Mouse (Mus musculus) lung, adult 18-20 months (tissue): ENCODE results near the gene Lhfp.
"Not testable (repeated sequence)": the region's sequence is repeated elsewhere in the genome, so short reads cannot be mapped to it uniquely, and the experiment has no call there.

Experiments used
- DNase-seq, 2 experiments: peaks; one replicate each; pipeline ENCODE4 v3.0.0; 2022; ENCODE audit warnings: mixed read lengths in 2 of 2

Lhfp gene

GRCm38 (mm10) chr3:53221531-53222272 is 180.4 kb downstream of the Lhfp start:
- DNase-seq: peak; percentile 55 to 63

- DNase-seq: no peak
Measured at GRCm38 (mm10) chr3:53224141-53224540, 182.8 kb downstream of the Lhfp start.

GRCm38 (mm10) chr3:53225774-53226173 is 184.4 kb downstream of the Lhfp start:
- DNase-seq: peak in 1 of 2 experiments; percentile 45

GRCm38 (mm10) chr3:53226223-53226622 is 184.9 kb downstream of the Lhfp start:
- no peak for DNase-seq

GRCm38 (mm10) chr3:53227866-53228265 is 186.5 kb downstream of the Lhfp start:
- no peak for DNase-seq

GRCm38 (mm10) chr3:53230562-53230961 is 189.2 kb downstream of the Lhfp start:
- no peak for DNase-seq

- DNase-seq: peak in 1 of 2 experiments; percentile 38
Measured at GRCm38 (mm10) chr3:53231112-53231511, 189.8 kb downstream of the Lhfp start.

- not testable (repeated sequence) for DNase-seq
Measured at GRCm38 (mm10) chr3:53232411-53232810, 191.1 kb downstream of the Lhfp start.

- DNase-seq: no peak
Measured at GRCm38 (mm10) chr3:53234689-53235088, 193.4 kb downstream of the Lhfp start.

GRCm38 (mm10) chr3:53236471-53236870 is 195.1 kb downstream of the Lhfp start:
- DNase-seq: no peak

- DNase-seq: no peak
Measured at GRCm38 (mm10) chr3:53240150-53240549, 198.8 kb downstream of the Lhfp start.

- DNase-seq: no peak
Measured at GRCm38 (mm10) chr3:53245571-53246208, 204.4 kb downstream of the Lhfp start.

GRCm38 (mm10) chr3:53247102-53247501 is 205.8 kb downstream of the Lhfp start:
- peak; percentile 27 to 42 for DNase-seq

GRCm38 (mm10) chr3:53248158-53248874 is 207.0 kb downstream of the Lhfp start:
- DNase-seq: no peak

- no peak for DNase-seq
Measured at GRCm38 (mm10) chr3:53252556-53252955, 211.2 kb downstream of the Lhfp start.

- DNase-seq: peak in 1 of 2 experiments; percentile 17
Measured at GRCm38 (mm10) chr3:53253223-53253832, 212.0 kb downstream of the Lhfp start.

- DNase-seq: no peak
Measured at GRCm38 (mm10) chr3:53258657-53259158, 217.4 kb downstream of the Lhfp start.

GRCm38 (mm10) chr3:53266116-53266515 is 224.8 kb downstream of the Lhfp start:
- DNase-seq: no peak

GRCm38 (mm10) chr3:53267046-53267445 is 225.7 kb downstream of the Lhfp start:
- DNase-seq: no peak

GRCm38 (mm10) chr3:53273220-53273619 is 231.9 kb downstream of the Lhfp start:
- no peak for DNase-seq

GRCm38 (mm10) chr3:53277993-53278392 is 236.7 kb downstream of the Lhfp start:
- DNase-seq: no peak

GRCm38 (mm10) chr3:53282005-53282404 is 240.7 kb downstream of the Lhfp start:
- not testable (repeated sequence) for DNase-seq

GRCm38 (mm10) chr3:53284023-53284422 is 242.7 kb downstream of the Lhfp start:
- no peak for DNase-seq
